Mouse (Mus musculus) frontal cortex, postnatal 25 days (tissue): Measurements from ENCODE around the gene Rnf126.

ENCODE experiments used
- DNase-seq, 2 experiments: peaks; one replicate each; pipeline ENCODE4 v3.0.0; 2022; ENCODE audit warnings: low spot score in 2 of 2

Rnf126 gene

GRCm38 (mm10) chr10:79729357-79729965 is 37.3 kb downstream of the Rnf126 start:
- no peak for DNase-seq

DNA sequence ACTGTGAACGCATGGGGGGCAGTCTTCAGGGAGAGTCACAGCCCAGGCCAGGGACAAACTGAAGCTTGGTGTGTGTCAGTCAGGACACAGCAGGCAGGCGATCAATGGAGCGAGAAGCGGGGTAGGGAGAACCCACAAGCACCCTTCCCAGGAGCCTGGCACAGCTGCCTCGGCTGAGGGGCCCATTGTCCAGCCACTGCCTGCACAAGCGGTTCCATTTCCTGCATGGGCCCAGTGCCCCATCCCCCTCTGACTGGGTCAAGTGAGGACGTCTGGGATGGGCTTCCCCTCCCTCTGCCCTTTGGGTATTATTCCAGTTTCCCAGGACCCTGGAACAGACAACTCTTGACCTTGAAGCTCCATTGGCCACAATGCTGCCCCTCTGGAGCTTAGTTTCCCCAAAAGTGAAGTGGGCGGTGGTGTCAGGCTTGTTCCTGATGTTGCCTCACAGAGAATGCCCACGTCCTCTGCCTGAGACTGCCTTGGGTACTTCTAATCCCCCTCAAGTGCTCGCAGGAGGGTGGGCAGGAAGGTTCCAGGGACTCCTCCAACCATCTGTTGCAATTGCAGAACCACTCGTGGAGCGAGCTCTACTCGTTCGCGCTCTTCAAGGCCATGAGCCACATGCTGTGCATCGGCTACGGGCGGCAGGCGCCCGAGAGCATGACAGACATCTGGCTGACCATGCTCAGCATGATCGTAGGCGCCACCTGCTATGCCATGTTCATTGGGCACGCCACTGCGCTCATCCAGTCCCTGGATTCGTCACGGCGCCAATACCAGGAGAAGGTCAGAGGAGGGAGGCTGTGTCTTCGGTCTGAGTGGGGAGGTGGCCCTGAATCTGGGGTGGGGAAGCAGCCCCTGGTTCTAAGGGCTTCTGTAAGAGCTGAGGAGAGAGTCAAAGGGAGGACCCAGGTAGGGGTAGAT is 38.2 kb downstream of the Rnf126 start:
- DNase-seq, result no peak

GRCm38 (mm10) chr10:79726090-79726489 is 40.7 kb downstream of the Rnf126 start:
- DNase-seq, result no peak

DNA sequence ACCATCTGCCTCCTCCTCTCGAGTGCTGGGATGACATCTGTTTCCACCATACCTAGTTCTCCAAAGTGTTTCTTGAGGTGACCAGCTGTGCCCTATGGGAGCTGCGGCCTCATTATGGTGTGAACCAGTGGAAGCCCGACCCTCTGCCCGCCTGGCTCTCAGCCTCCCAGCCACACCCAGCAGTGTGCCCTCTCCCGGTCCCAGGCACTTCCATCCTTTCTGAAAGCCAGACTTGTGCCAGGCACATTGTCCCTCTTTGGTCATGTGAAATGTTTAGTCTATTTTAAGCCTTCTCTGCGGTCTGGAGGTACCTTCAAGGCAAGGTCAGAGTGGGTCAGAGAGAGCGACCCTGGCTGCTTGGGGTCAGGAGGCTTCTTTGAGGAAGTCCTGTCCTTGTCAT is 43.1 kb downstream of the Rnf126 start:
- no peak for DNase-seq

DNA sequence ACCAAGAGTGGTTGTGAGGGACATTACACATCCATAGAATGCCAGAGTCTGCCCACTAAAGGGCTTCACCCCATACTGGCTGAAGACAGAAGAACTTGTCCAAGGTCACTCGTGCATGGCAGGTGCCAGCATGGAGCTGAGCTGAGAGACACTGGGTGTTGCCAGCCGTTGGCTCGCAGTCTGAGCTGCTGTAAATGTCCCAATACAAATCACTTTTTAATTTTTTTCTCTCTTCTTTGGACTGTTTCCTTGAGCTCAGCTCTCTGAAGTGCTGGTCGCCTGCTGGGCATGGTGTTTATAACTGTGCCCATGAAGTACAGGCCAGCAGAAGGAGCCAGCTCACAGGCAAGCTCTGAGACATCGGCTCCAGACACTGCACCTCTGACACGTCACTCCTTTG is 43.7 kb downstream of the Rnf126 start:
- DNase-seq, result no peak

- DNase-seq, result no peak
These were observed 45.7 kb downstream of the Rnf126 start for GRCm38 (mm10) chr10:79721089-79721488.

- DNase-seq, result no peak
These were observed 49.0 kb downstream of the Rnf126 start for GRCm38 (mm10) chr10:79717640-79718357.

GRCm38 (mm10) chr10:79716988-79717355 is 49.8 kb downstream of the Rnf126 start:
- DNase-seq, result peak in 1 of 2 experiments; percentile 44

DNA sequence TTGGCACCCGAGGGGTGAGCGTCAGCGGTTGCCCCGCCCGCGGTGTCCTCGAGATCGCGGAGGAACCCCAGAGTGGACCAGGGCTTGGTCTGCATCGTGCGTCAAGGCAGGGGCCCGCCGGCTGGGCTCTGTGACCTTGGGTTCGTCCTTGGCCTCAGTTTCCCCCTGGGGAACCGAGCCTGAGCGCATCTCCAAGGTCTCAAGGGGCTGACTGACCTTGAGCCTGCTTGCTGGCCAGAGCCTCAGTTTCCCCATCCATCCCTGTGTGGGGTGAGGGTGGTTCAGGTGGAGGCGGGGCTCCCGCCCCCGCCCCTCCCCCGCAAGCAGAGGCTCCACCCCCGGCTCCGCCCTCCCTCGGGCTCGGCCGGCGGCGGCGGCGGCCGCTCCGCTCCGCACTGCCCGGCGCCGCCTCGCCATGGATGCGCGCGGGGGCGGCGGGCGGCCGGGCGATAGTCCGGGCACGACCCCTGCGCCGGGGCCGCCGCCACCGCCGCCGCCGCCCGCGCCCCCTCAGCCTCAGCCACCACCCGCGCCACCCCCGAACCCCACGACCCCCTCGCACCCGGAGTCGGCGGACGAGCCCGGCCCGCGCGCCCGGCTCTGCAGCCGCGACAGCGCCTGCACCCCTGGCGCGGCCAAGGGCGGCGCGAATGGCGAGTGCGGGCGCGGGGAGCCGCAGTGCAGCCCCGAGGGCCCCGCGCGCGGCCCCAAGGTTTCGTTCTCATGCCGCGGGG is 50.3 kb downstream of the Rnf126 start, which contains the start of gene Hcn2:
TSS of gene Hcn2 (plus strand) at position 381 of the 734 bp plus-strand sequence.
- no peak for DNase-seq

- DNase-seq, result no peak
These were observed 51.8 kb downstream of the Rnf126 start for GRCm38 (mm10) chr10:79714996-79715395.

DNA sequence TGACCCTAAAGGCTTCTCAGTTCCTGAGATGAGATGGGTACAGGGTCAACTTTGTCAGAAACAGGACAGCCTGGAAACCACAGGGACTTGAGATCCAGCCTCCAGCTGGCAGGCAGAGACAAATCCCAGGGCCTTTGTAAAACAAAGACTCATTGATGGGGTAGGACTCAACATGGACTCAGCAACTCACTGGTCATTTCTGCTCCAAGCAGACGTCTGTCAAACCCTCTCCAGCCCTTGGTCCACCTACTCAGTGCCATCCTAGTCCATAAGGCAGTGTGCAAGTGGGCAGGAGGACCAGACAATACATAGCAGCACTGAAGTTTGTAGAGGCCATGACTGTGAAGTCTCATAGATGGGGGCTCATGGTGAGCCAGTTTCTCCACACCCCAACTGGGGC is 53.6 kb downstream of the Rnf126 start:
- no peak for DNase-seq

- DNase-seq, result peak; percentile 76 to 77
These were observed 54.1 kb downstream of the Rnf126 start for GRCm38 (mm10) chr10:79712499-79713126.

GRCm38 (mm10) chr10:79712029-79712428 is 54.7 kb downstream of the Rnf126 start:
- no peak for DNase-seq

- no peak for DNase-seq
These were observed 57.4 kb downstream of the Rnf126 start for GRCm38 (mm10) chr10:79709307-79709706.

- no peak for DNase-seq
These were observed 58.1 kb downstream of the Rnf126 start for GRCm38 (mm10) chr10:79708668-79709067.
